Mouse (Mus musculus): ENCODE measurements around the gene 1110051M20Rik.
A peak's percentile ranks its signal among the peaks of the same experiment; 100 is the strongest.

1110051M20Rik gene

GRCm38 (mm10) chr2:91457656-91458251 is 13.2 kb upstream of the 1110051M20Rik start:
- no peak for DNase-seq (ENCODE audit: low read depth, low spot score)

GRCm38 (mm10) chr2:91457259-91457655 is 12.8 kb upstream of the 1110051M20Rik start, which contains the start of gene Lrp4:
Gene Lrp4, plus strand, starts transcription at chr2:91457511.
- no peak for DNase-seq (ENCODE audit: low read depth, low spot score)

GRCm38 (mm10) chr2:91456491-91457100 is 12.1 kb upstream of the 1110051M20Rik start:
- DNase-seq (ENCODE audit: low read depth, low spot score) = no peak

GRCm38 (mm10) chr2:91455826-91456225 is 11.3 kb upstream of the 1110051M20Rik start:
- peak; percentile 90 for DNase-seq (ENCODE audit: low read depth, low spot score)

- DNase-seq (ENCODE audit: low read depth, low spot score) = no peak
Measured at GRCm38 (mm10) chr2:91454434-91454833, 9.9 kb upstream of the 1110051M20Rik start.

- no peak for DNase-seq (ENCODE audit: low read depth, low spot score)
Measured at GRCm38 (mm10) chr2:91453231-91454075, 8.9 kb upstream of the 1110051M20Rik start.

GRCm38 (mm10) chr2:91452658-91453057 is 8.2 kb upstream of the 1110051M20Rik start:
- no peak for DNase-seq (ENCODE audit: low read depth, low spot score)

- DNase-seq (ENCODE audit: low read depth, low spot score) = no peak
Measured at GRCm38 (mm10) chr2:91450316-91450715, 5.8 kb upstream of the 1110051M20Rik start.

- no peak for DNase-seq (ENCODE audit: low read depth, low spot score)
Measured at GRCm38 (mm10) chr2:91449662-91450061, 5.2 kb upstream of the 1110051M20Rik start.

- DNase-seq (ENCODE audit: low read depth, low spot score) = no peak
Measured at GRCm38 (mm10) chr2:91442241-91442640, 2.3 kb downstream of the 1110051M20Rik start.

GRCm38 (mm10) chr2:91441715-91442114 is 2.8 kb downstream of the 1110051M20Rik start:
- DNase-seq (ENCODE audit: low read depth, low spot score) = no peak

- no peak for DNase-seq (ENCODE audit: low read depth, low spot score)
Measured at GRCm38 (mm10) chr2:91440686-91441085, 3.8 kb downstream of the 1110051M20Rik start.

- DNase-seq (ENCODE audit: low read depth, low spot score) = no peak
Measured at GRCm38 (mm10) chr2:91439876-91440275, 4.6 kb downstream of the 1110051M20Rik start.

- no peak for DNase-seq (ENCODE audit: low read depth, low spot score)
Measured at GRCm38 (mm10) chr2:91439271-91439670, 5.2 kb downstream of the 1110051M20Rik start.

- peak; percentile 35 for DNase-seq (ENCODE audit: low read depth, low spot score)
Measured at GRCm38 (mm10) chr2:91437116-91437815, 7.2 kb downstream of the 1110051M20Rik start.

- DNase-seq (ENCODE audit: low read depth, low spot score) = no peak
Measured at GRCm38 (mm10) chr2:91436713-91437112, 7.8 kb downstream of the 1110051M20Rik start.

- peak; percentile 31 for DNase-seq (ENCODE audit: low read depth, low spot score)
Measured at GRCm38 (mm10) chr2:91430600-91430919, 13.9 kb downstream of the 1110051M20Rik start.

- peak; percentile 41 for DNase-seq (ENCODE audit: low read depth, low spot score)
Measured at GRCm38 (mm10) chr2:91429915-91430599, 14.4 kb downstream of the 1110051M20Rik start.

GRCm38 (mm10) chr2:91429146-91429545 is 15.4 kb downstream of the 1110051M20Rik start:
- no peak for DNase-seq (ENCODE audit: low read depth, low spot score)

- DNase-seq (ENCODE audit: low read depth, low spot score) = no peak
Measured at GRCm38 (mm10) chr2:91426321-91426720, 18.2 kb downstream of the 1110051M20Rik start.

GRCm38 (mm10) chr2:91424061-91424720 is 20.3 kb downstream of the 1110051M20Rik start:
- DNase-seq (ENCODE audit: low read depth, low spot score) = no peak
